10 mouse cellular contexts compared by ENCODE assay signal in genomic region chr17:56409759-56410158, GRCm38 (mm10).
A peak's percentile ranks its signal among the peaks of the same experiment; 100 is the strongest.
DNase-seq lines count a peak whose midpoint lies in the region; ATAC-seq lines count a peak whose summit lies in the region.
"Had no signal": no experiment of that assay in that cellular context is flagged by ENCODE, and none has a peak within 500 bp of the region (broad histone marks: within the 10 kb centered on the region; RNA-seq: fewer than 3 reads in every experiment).

No protein-coding gene starts in this region.

- DNase-seq in kidney, adult 8-10 months = no peak
- no peak for DNase-seq in forebrain, embryonic 11.5 days (ENCODE audit: low spot score)
- peak; percentile 26 for DNase-seq in midbrain, embryonic 14.5 days
- DNase-seq in cerebellum, adult 11-12 months = no peak
- DNase-seq in urinary bladder, postnatal 4 days (ENCODE audit: low spot score in 2 of 2) = no peak
- DNase-seq: right cerebral cortex, postnatal 25 days; thymus, postnatal 36 days had no signal

- H3K9ac ChIP-seq in kidney, embryonic 14.5 days (ENCODE audit: low read depth, low read length) = no peak overlapping the region
- no peak overlapping the region for H3K9ac ChIP-seq in forebrain, embryonic 11.5 days (ENCODE audit: low read length)
- no peak overlapping the region for H3K9ac ChIP-seq in hindbrain, embryonic 15.5 days
- H3K9ac ChIP-seq in midbrain, embryonic 14.5 days (replicated peaks; ENCODE audit: low read length) = no peak overlapping the region; the same call in none of the 2 replicates
- H3K9ac ChIP-seq: embryonic facial prominence, embryonic 13.5 days had no signal

- no peak overlapping the region; the same call in 1 of the 2 replicates for H3K27ac ChIP-seq in kidney, embryonic 14.5 days (ENCODE audit: low read depth, low read length)
- no peak overlapping the region for H3K27ac ChIP-seq in forebrain, embryonic 11.5 days (ENCODE audit: low read depth, low read length)
- peak overlapping the region; percentile 66 for H3K27ac ChIP-seq in hindbrain, embryonic 15.5 days (replicated peaks)
- H3K27ac ChIP-seq in midbrain, embryonic 14.5 days (replicated peaks; ENCODE audit: low read depth, low read length) = peak overlapping the region; percentile 79
- H3K27ac ChIP-seq: embryonic facial prominence, embryonic 13.5 days had no signal

- no peaks in the 10 kb centered on the region for H3K27me3 ChIP-seq in kidney, embryonic 14.5 days (ENCODE audit: control insufficient read depth, insufficient read depth, low read length)
- no peaks in the 10 kb centered on the region for H3K27me3 ChIP-seq in forebrain, embryonic 11.5 days (ENCODE audit: control insufficient read depth, insufficient read depth, low read length)
- H3K27me3 ChIP-seq in hindbrain, embryonic 15.5 days = no peaks in the 10 kb centered on the region
- H3K27me3 ChIP-seq in midbrain, embryonic 14.5 days (ENCODE audit: control insufficient read depth, insufficient read depth, low read length) = no peaks in the 10 kb centered on the region
- H3K27me3 ChIP-seq: embryonic facial prominence, embryonic 13.5 days had no signal

- peaks cover 11% of the 10 kb centered on the region; the same call in 1 of the 2 replicates for H3K4me1 ChIP-seq in kidney, embryonic 14.5 days (ENCODE audit: control insufficient read depth, insufficient read depth, low read length)
- H3K4me1 ChIP-seq in forebrain, embryonic 11.5 days (replicated peaks; ENCODE audit: control insufficient read depth, insufficient read depth, low read length) = peaks cover 12% of the 10 kb centered on the region
- H3K4me1 ChIP-seq in hindbrain, embryonic 15.5 days (replicated peaks) = peaks cover 40% of the 10 kb centered on the region
- peaks cover 23% of the 10 kb centered on the region for H3K4me1 ChIP-seq in midbrain, embryonic 14.5 days (ENCODE audit: control insufficient read depth, insufficient read depth, low read length)

- H3K4me2 ChIP-seq in kidney, embryonic 14.5 days (replicated peaks; ENCODE audit: low read depth, low read length) = no peak overlapping the region
- H3K4me2 ChIP-seq in forebrain, embryonic 11.5 days (ENCODE audit: low read depth, low read length, severe bottlenecking) = no peak overlapping the region
- no peak overlapping the region for H3K4me2 ChIP-seq in hindbrain, embryonic 15.5 days
- no peak overlapping the region for H3K4me2 ChIP-seq in midbrain, embryonic 14.5 days (ENCODE audit: low read length)
- H3K4me2 ChIP-seq: embryonic facial prominence, embryonic 13.5 days had no signal

- WGBS in kidney, embryonic 14.5 days = 37% methylated on average over 8 of the region's 8 CpGs
- WGBS in forebrain, embryonic 11.5 days = 37% methylated on average over 8 of the region's 8 CpGs
- WGBS in hindbrain, embryonic 15.5 days = 34% methylated on average over 8 of the region's 8 CpGs
- 36% methylated on average over 8 of the region's 8 CpGs for WGBS in midbrain, embryonic 14.5 days

- H3K36me3 ChIP-seq in kidney, embryonic 14.5 days (ENCODE audit: control insufficient read depth, insufficient read depth, low read length) = peaks cover 41% of the 10 kb centered on the region
- peaks cover 37% of the 10 kb centered on the region for H3K36me3 ChIP-seq in forebrain, embryonic 11.5 days (ENCODE audit: control insufficient read depth, insufficient read depth, low read length)
- H3K36me3 ChIP-seq in hindbrain, embryonic 15.5 days = peaks cover 42% of the 10 kb centered on the region
- H3K36me3 ChIP-seq in midbrain, embryonic 14.5 days (ENCODE audit: control insufficient read depth, insufficient read depth, low read length) = peaks cover 53% of the 10 kb centered on the region

- H3K4me3 ChIP-seq in kidney, embryonic 14.5 days (ENCODE audit: low read length) = no peak overlapping the region
- no peak overlapping the region for H3K4me3 ChIP-seq in forebrain, embryonic 11.5 days (ENCODE audit: low read depth, low read length)
- H3K4me3 ChIP-seq in hindbrain, embryonic 15.5 days = no peak overlapping the region
- H3K4me3 ChIP-seq in midbrain, embryonic 14.5 days (replicated peaks; ENCODE audit: low read depth, low read length) = no peak overlapping the region
- H3K4me3 ChIP-seq: embryonic facial prominence, embryonic 13.5 days had no signal

- no peaks in the 10 kb centered on the region for H3K9me3 ChIP-seq in kidney, embryonic 14.5 days (ENCODE audit: control insufficient read depth, low read length)
- H3K9me3 ChIP-seq in forebrain, embryonic 11.5 days (ENCODE audit: control insufficient read depth, low read length) = no peaks in the 10 kb centered on the region
- no peaks in the 10 kb centered on the region for H3K9me3 ChIP-seq in hindbrain, embryonic 15.5 days
- no peaks in the 10 kb centered on the region for H3K9me3 ChIP-seq in midbrain, embryonic 14.5 days (ENCODE audit: control insufficient read depth, low read length)
- H3K9me3 ChIP-seq: embryonic facial prominence, embryonic 13.5 days had no signal

- 0 out of 2 replicates have a peak, but pooled peaks have one; percentile 51 for ATAC-seq in kidney, embryonic 14.5 days (ENCODE audit: low FRiP score, low TSS enrichment)
- ATAC-seq in forebrain, embryonic 11.5 days (replicated peaks; ENCODE audit: low FRiP score) = 0 out of 2 replicates have a peak, but pooled peaks have one; percentile 25
- ATAC-seq in hindbrain, embryonic 15.5 days (ENCODE audit: low FRiP score, low read depth) = no peak; the same call in 1 of the 2 replicates
- peak; percentile 16; the same call in 1 of the 2 replicates for ATAC-seq in midbrain, embryonic 14.5 days (ENCODE audit: low FRiP score, low TSS enrichment)

Comparison
In these comparisons a context has a peak if more than half of its experiments do, and no peak if none do; other contexts are left out.
1. H3K27ac ChIP-seq: peak in hindbrain, embryonic 15.5 days (single experiment) and midbrain, embryonic 14.5 days (single experiment); none in kidney, embryonic 14.5 days (single experiment) and forebrain, embryonic 11.5 days (single experiment).